12 mouse cellular contexts compared by ENCODE assay signal in the genomic region with DNA sequence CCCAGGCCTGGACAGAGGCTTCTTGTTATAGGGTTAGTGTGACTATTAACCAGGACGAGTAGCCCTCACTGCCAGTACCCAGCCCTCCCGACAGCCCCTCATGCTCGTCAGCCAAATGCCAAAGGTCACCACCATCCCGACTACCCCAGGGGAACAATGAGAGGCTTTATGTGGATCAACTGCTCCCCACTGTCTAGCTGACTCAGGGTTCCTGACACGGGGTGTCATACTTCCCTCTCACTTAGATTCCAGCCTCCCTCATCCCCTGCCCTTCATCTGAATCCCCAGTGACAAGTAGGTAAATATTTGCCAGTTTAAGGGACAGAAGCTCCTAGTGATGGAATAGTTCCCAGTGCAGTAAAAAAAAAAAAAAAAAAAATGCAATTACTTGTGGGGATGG. TPM values are rescaled to one million over a fixed set of nuclear protein-coding genes. Genes with fewer than 3 reads are reported as not detected.
A peak's percentile ranks its signal among the peaks of the same experiment; 100 is the strongest.
DNase-seq lines count a peak whose midpoint lies in the region; ATAC-seq and TF ChIP-seq lines count a peak whose summit lies in the region.
"Had no signal": no experiment of that assay in that cellular context is flagged by ENCODE, and none has a peak within 500 bp of the region (broad histone marks: within the 10 kb centered on the region; RNA-seq: fewer than 3 reads in every experiment).

No protein-coding gene starts in this region.

- WGBS in lung, embryonic 15.5 days = 11% methylated on average over 5 of the region's 5 CpGs
- 34% methylated on average over 5 of the region's 5 CpGs for WGBS in heart, embryonic 16.5 days
- 45% methylated on average over 5 of the region's 5 CpGs for WGBS in liver, postnatal 0 days (ENCODE audit: insufficient replicate concordance)

- H3K4me3 ChIP-seq in lung, embryonic 15.5 days = no peak overlapping the region
- no peak overlapping the region for H3K4me3 ChIP-seq in heart, embryonic 16.5 days (ENCODE audit: low read length)
- H3K4me3 ChIP-seq in liver, postnatal 0 days (ENCODE audit: low read depth, low read length) = no peak overlapping the region

- H3K36me3 ChIP-seq in lung, embryonic 15.5 days = no peaks in the 10 kb centered on the region
- H3K36me3 ChIP-seq in heart, embryonic 16.5 days (ENCODE audit: control insufficient read depth, insufficient read depth) = no peaks in the 10 kb centered on the region
- H3K36me3 ChIP-seq in liver, postnatal 0 days (replicated peaks; ENCODE audit: insufficient read depth, low read length) = peaks cover 14% of the 10 kb centered on the region

- TF ChIP-seq CTCF in liver, postnatal 0 days (IDR thresholded peaks at IDR 0.05; ENCODE audit: low read depth) = no peak

- 0 out of 2 replicates have a peak, but pooled peaks have one; percentile 4 for ATAC-seq in lung, embryonic 15.5 days (ENCODE audit: borderline replicate concordance, extremely low read depth, low FRiP score, low TSS enrichment)
- no peak for ATAC-seq in heart, embryonic 16.5 days (replicated peaks; ENCODE audit: extremely low read depth, insufficient read depth, low FRiP score)
- no peak for ATAC-seq in liver, postnatal 0 days
- ATAC-seq: hindbrain, postnatal 0 days had no signal

- H3K9me3 ChIP-seq in lung, embryonic 15.5 days = no peaks in the 10 kb centered on the region
- H3K9me3 ChIP-seq in heart, embryonic 16.5 days (replicated peaks; ENCODE audit: control insufficient read depth, low read length) = no peaks in the 10 kb centered on the region
- no peaks in the 10 kb centered on the region for H3K9me3 ChIP-seq in liver, postnatal 0 days (ENCODE audit: low read length)

- peaks cover 78% of the 10 kb centered on the region for H3K4me1 ChIP-seq in lung, embryonic 15.5 days
- H3K4me1 ChIP-seq in heart, embryonic 16.5 days (ENCODE audit: control insufficient read depth, insufficient read depth, low read length) = peaks cover 40% of the 10 kb centered on the region
- peaks cover 75% of the 10 kb centered on the region for H3K4me1 ChIP-seq in liver, postnatal 0 days (ENCODE audit: insufficient read depth)

- no peaks in the 10 kb centered on the region for H3K27me3 ChIP-seq in lung, embryonic 15.5 days
- no peaks in the 10 kb centered on the region for H3K27me3 ChIP-seq in heart, embryonic 16.5 days (ENCODE audit: control insufficient read depth, insufficient read depth, low read length)
- H3K27me3 ChIP-seq in liver, postnatal 0 days (ENCODE audit: insufficient read depth, low read length) = no peaks in the 10 kb centered on the region

- H3K27ac ChIP-seq in lung, embryonic 15.5 days = peak overlapping the region; percentile 76
- H3K27ac ChIP-seq in heart, embryonic 16.5 days (ENCODE audit: low read length) = peak overlapping the region; percentile 4
- H3K27ac ChIP-seq in liver, postnatal 0 days (ENCODE audit: low read depth) = peak overlapping the region; percentile 76
- H3K27ac ChIP-seq: hindbrain, postnatal 0 days had no signal

- DNase-seq in heart, adult 11 months = peak; percentile 93
- no peak for DNase-seq in heart, postnatal 25 days (ENCODE audit: low spot score)
- no peak for DNase-seq in lung, postnatal 36 days
- no peak for DNase-seq in liver, postnatal 0 days
- DNase-seq in thymus, postnatal 25 days = no peak
- DNase-seq in spleen, adult 18-20 months = no peak
- DNase-seq: cerebellum, postnatal 36 days; right cerebral cortex, adult 18-20 months had no signal

- no peak overlapping the region for H3K9ac ChIP-seq in lung, embryonic 15.5 days
- no peak overlapping the region for H3K9ac ChIP-seq in heart, embryonic 16.5 days (ENCODE audit: low read length)
- peak overlapping the region; percentile 33; the same call in 1 of the 2 replicates for H3K9ac ChIP-seq in liver, postnatal 0 days (replicated peaks)

- TF ChIP-seq EP300 in liver, postnatal 0 days (IDR thresholded peaks at IDR 0.05; ENCODE audit: low read depth) = no peak

- intact Hi-C loops in heart, postnatal 25 days (cut with DNase I) = no loop called here

- H3K4me2 ChIP-seq in lung, embryonic 15.5 days = peak overlapping the region; percentile 25; the same call in 1 of the 2 replicates
- H3K4me2 ChIP-seq in heart, embryonic 16.5 days (ENCODE audit: low read depth, low read length) = no peak overlapping the region
- peak overlapping the region; percentile 15 for H3K4me2 ChIP-seq in liver, postnatal 0 days (ENCODE audit: low read depth, low read length)

RNA-seq across cellular contexts. Expression of gene Oaf, which starts 7.4 kb away (rescaled TPM):
- 10 to 100 TPM in 1 of 2 experiments, 1 to 10 TPM in 1; 9.4 to 14.8 TPM for total RNA-seq in heart, postnatal 25 days (2021)
- polyA plus RNA-seq in lung, embryonic 15.5 days (2015; fragmentation: Nextera tagmentation; extraction: Ambion mirVana) = 48.9 and 54.2 TPM in 2 replicates
- 26.0 and 27.4 TPM in 2 replicates for polyA plus RNA-seq in heart, embryonic 16.5 days (2015; fragmentation: Nextera tagmentation; extraction: Ambion mirVana)
- 59.3 and 70.0 TPM in 2 replicates for polyA plus RNA-seq in liver, postnatal 0 days (2015; fragmentation: Nextera tagmentation; extraction: Ambion mirVana)

RNA-seq across cellular contexts. Expression of gene Pou2f3, which starts 22.1 kb away (rescaled TPM):
- under 1 TPM in 1 of 2 experiments, not detected in 1; 0.11 TPM for total RNA-seq in heart, postnatal 25 days (2021)
- 0.08 and 0.22 TPM in 2 replicates for polyA plus RNA-seq in lung, embryonic 15.5 days (2015; fragmentation: Nextera tagmentation; extraction: Ambion mirVana)
- polyA plus RNA-seq in heart, embryonic 16.5 days (2015; fragmentation: Nextera tagmentation; extraction: Ambion mirVana) = 0.19 and 0.53 TPM in 2 replicates
- polyA plus RNA-seq in liver, postnatal 0 days (2015; fragmentation: Nextera tagmentation; extraction: Ambion mirVana) = 0.05 TPM in 1 of 2 replicates, not detected in the other
- total RNA-seq: left cerebral cortex, postnatal 14 days had no signal

Comparison
In these comparisons a context has a peak if more than half of its experiments do, and no peak if none do; other contexts are left out.
1. H3K27ac ChIP-seq: peak in every context shown above with its lines; median percentile 76 in lung, embryonic 15.5 days; 76 in liver, postnatal 0 days; 4 in heart, embryonic 16.5 days.